Mouse (Mus musculus): ENCODE results near the gene Gria3.

- TF ChIP-seq CTCF (IDR thresholded peaks at IDR 0.05; ENCODE audit: low read depth) (no peak), EP300 (optimal IDR thresholded peaks at IDR 0.05) (no peak)
Observed at GRCm38 (mm10) chrX:41389079-41389478, 11.6 kb upstream of the Gria3 start.
